Mouse (Mus musculus) layer of hippocampus, adult 18-20 months (tissue): ENCODE data around the gene Csnk1e. TPM values are rescaled to one million over a fixed set of nuclear protein-coding genes. Genes with fewer than 3 reads are reported as not detected.

Source experiments
- DNase-seq, 2 experiments: peaks; one replicate each; pipeline ENCODE4 v3.0.0; 2022; ENCODE audit warnings: low spot score in 2 of 2
- total RNA-seq, 2 experiments: library from RNA; stranded (reverse); gene quantifications; 2 replicates each; pipeline ENCODE4 v1.2.3; 2021

Gene Csnk1e
- total RNA-seq, 2 experiments from 2014 or later = 95.9 to 109 TPM

GRCm38 (mm10) chr15:79425516-79425915 lies 29.9 kb downstream of the Csnk1e start:
- DNase-seq = no peak

GRCm38 (mm10) chr15:79424602-79425001 lies 30.8 kb downstream of the Csnk1e start:
- no peak for DNase-seq

- DNase-seq = no peak
Measured at GRCm38 (mm10) chr15:79422715-79423243, 32.6 kb downstream of the Csnk1e start.

GRCm38 (mm10) chr15:79418677-79419076 lies 36.7 kb downstream of the Csnk1e start:
- DNase-seq = no peak

GRCm38 (mm10) chr15:79418265-79418664 lies 37.1 kb downstream of the Csnk1e start:
- no peak for DNase-seq

- no peak for DNase-seq
Measured at GRCm38 (mm10) chr15:79417379-79417778, 38.0 kb downstream of the Csnk1e start.

- DNase-seq = no peak
Measured at GRCm38 (mm10) chr15:79416460-79417085, 38.8 kb downstream of the Csnk1e start.

GRCm38 (mm10) chr15:79414513-79414912 lies 40.9 kb downstream of the Csnk1e start:
- no peak for DNase-seq

- no peak for DNase-seq
Measured at GRCm38 (mm10) chr15:79413802-79414201, 41.6 kb downstream of the Csnk1e start.

- DNase-seq = no peak
Measured at GRCm38 (mm10) chr15:79413201-79413600, 42.2 kb downstream of the Csnk1e start.

- no peak for DNase-seq
Measured at GRCm38 (mm10) chr15:79411363-79412065, 43.9 kb downstream of the Csnk1e start.

- no peak for DNase-seq
Measured at GRCm38 (mm10) chr15:79409077-79409573, 46.2 kb downstream of the Csnk1e start.

GRCm38 (mm10) chr15:79406564-79406963 lies 48.8 kb downstream of the Csnk1e start:
- DNase-seq = no peak

GRCm38 (mm10) chr15:79404277-79404676 lies 51.1 kb downstream of the Csnk1e start:
- DNase-seq = no peak

GRCm38 (mm10) chr15:79403763-79404210 lies 51.6 kb downstream of the Csnk1e start:
- no peak for DNase-seq

GRCm38 (mm10) chr15:79402836-79403762 lies 52.3 kb downstream of the Csnk1e start, which contains the start of gene Tmem184b:
TSS of gene Tmem184b (minus strand) at chr15:79403569.
- peak; percentile 81 to 92 for DNase-seq

GRCm38 (mm10) chr15:79402176-79402575 lies 53.2 kb downstream of the Csnk1e start:
- DNase-seq = no peak

GRCm38 (mm10) chr15:79400975-79401365 lies 54.4 kb downstream of the Csnk1e start:
- DNase-seq = no peak

GRCm38 (mm10) chr15:79400134-79400974 lies 55.0 kb downstream of the Csnk1e start:
- no peak for DNase-seq
